Mouse (Mus musculus) left cerebral cortex, postnatal 25 days (tissue): Measurements from ENCODE around the gene Zfp51. TPM values are rescaled to one million over a fixed set of nuclear protein-coding genes. Genes with fewer than 3 reads are reported as not detected.
"Not testable (repeated sequence)": the region's sequence is repeated elsewhere in the genome, so short reads cannot be mapped to it uniquely, and the experiment has no call there.

ENCODE experiments used
- DNase-seq, 2 experiments: peaks; one replicate each; pipeline ENCODE4 v3.0.0; 2022; ENCODE audit warnings: low spot score in 2 of 2, mixed read lengths in 1 of 2
- intact Hi-C: fragments of 180-260 bp; cut with DNase I; formaldehyde crosslinking; loops from one replicate; pipeline ENCODE4 v1.15.1; 2025
- total RNA-seq, 2 experiments: library from RNA; stranded (reverse); gene quantifications; 2 replicates each; pipeline ENCODE4 v1.2.3; 2021

Gene Zfp51
- total RNA-seq, result 1 to 10 TPM; 4.0 to 4.6 TPM

DNA sequence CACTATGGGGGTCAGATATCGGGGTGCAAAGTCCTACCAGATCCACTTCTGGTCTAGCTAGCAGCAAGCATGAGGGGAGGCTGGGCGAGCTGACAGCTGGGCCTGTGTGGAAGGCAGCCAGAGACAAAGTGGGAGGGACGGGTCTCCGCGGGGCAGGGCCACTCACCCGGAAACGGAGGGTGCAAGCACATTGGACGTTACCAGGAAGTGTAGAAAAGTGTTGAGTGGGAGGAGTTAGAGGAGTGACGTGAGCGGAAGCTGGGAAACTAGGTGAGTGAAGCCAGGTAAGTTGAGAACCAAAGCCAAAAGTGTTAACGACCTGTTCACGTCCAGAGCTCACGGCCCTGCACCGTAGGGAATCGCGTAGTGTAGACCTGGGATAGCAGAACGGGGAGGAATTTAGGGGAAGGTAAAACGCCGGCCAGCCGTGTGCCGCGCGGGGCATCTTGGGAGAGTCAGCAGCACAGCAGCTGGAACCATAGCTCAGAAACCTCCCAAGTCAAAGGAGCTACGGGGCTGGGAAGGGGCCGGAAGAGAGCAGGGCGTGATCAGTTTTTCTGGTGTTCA is at the start of gene Zfp51:
TSS of gene Zfp51 (plus strand) at position 237 of the 567 bp plus-strand sequence.
- intact Hi-C loops, result loop anchor here (1.0 to 5.0 kb wide), 4 partner anchors 37 to 503 kb away; partner anchors contain the start of genes Ppp2r1a and Zfp53
- peak; percentile 83 to 90 for DNase-seq

DNA sequence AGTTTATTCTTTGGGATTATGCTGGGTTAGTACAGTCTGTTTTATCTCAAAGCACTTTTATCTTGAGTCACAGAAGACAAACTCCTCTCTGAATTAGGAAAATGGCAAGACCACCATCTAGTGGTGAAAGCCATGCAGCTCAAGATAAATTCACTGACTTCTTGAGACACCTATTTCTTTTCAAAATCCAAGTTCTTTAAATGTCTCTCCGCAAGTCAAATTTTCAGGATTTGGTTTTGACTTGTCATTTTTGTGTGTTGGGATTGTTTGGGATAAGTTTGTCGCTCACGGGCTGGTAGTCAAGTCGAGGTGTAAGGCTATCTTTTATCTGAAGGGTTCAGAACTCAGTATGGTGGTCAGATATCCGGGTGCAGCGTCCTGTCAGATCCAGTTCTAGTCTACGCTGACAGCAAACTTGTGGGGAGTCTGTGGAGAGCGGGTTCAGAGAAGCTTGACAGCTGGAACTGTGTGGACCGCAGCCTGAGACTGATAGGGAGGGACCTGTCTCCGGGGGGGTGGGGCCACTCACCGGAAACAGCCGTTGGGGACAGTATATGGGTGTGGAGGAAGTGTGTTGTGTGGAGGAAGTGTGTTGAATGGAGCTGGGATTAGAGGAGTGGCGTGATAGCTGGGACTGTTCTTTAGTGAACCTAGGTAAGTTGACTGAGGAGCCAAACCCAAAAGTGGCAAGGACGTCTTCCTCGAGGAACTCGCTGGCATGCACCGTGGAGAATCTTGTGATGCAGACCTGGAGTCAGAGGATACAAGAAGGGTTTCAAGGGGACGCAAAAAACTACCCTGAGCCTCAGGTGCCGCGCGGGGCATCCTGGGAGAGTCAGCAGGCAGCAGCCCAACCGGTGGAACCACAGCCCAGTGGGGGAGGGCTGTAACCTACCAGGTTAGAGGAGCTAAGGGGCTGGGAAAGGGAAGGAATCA is 27.2 kb upstream of the Zfp51 start, which contains the start of gene Zfp54:
TSS of gene Zfp54 (plus strand) at position 564 of the 936 bp plus-strand sequence.
- peak; percentile 49 to 72 for DNase-seq
- intact Hi-C loops, result loop anchor here (1.0 kb wide), 2 partner anchors 151 to 192 kb away; no protein-coding TSS in a partner anchor

- intact Hi-C loops, result not testable (repeated sequence)
Observed at GRCm38 (mm10) chr17:21438806-21439400, 11.3 kb upstream of the Zfp51 start.

GRCm38 (mm10) chr17:21449669-21450068 is 505 bp upstream of the Zfp51 start:
- peak; percentile 70 to 89 for DNase-seq
- intact Hi-C loops, result loop anchor here (1.0 to 5.0 kb wide), 4 partner anchors 38 to 502 kb away; partner anchors contain the start of genes Ppp2r1a and Zfp53

More at GRCm38 (mm10) chr17:21438806-21439400, 11.3 kb upstream of the Zfp51 start:
- not testable (repeated sequence) for DNase-seq

GRCm38 (mm10) chr17:21463550-21463949 is 13.4 kb downstream of the Zfp51 start:
- DNase-seq, result no peak
- intact Hi-C loops, result no loop called here

DNA sequence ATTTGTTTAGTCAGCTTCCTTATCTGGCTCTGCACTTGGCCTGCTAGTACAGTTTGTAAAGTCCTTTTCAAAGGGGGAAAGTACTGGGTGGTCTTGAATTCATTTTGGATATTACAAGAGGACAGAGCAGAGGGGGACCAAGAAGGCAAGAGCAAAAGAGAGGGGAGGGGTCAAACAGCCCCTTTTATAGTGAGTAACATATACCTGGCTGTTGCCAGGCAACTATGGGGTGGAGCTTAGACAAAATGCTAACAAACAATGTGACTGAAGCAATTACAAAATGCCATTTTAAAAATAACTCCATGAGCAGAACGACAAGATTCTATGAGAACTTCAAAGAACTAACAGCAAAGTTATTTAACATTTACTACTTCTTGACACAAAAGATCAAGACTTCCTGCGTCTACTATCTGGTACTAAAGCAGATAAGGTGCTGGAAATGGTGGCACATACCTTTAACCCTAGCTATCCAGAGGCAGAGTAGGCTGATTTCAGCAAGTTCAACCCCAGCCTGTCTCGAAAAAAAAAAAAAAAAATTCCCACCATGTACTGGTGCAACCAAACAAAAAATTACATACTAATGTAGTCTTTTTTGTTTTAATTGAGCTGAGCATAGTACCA is 22.0 kb downstream of the Zfp51 start:
- intact Hi-C loops, result no loop called here
- DNase-seq, result no peak

DNA sequence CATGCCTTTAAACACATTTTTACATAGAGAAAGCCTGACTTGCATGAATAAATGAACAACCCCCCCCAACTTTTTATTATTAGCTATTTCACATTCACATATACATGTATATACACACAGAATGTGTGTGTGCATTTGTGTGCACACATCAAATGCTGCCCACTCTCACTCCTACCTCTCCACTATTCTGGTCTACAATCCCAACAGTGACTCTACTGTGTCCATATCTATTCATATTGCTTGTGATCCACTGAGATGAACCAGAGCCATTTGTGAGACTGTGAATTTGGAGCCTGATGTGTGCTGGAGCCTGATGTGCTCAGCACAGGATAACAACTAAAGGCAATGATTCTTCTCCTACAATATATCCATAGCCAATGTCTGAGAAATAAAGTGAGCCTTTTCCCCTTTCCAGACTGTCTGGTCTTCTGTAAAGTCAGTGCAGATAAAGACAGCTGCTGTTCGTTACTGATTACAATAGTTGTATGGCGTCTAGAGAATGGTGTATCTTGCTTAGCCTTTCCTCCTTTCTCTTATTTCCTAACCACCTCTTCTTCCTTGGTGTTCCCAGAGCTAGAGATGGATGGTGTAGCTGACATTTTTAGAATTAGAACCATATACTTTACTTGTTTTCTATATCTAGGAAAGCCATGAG is 22.6 kb downstream of the Zfp51 start:
- DNase-seq, result no peak
- intact Hi-C loops, result no loop called here

- no peak for DNase-seq
- intact Hi-C loops, result no loop called here
Observed at GRCm38 (mm10) chr17:21473362-21474190, 23.4 kb downstream of the Zfp51 start.

DNA sequence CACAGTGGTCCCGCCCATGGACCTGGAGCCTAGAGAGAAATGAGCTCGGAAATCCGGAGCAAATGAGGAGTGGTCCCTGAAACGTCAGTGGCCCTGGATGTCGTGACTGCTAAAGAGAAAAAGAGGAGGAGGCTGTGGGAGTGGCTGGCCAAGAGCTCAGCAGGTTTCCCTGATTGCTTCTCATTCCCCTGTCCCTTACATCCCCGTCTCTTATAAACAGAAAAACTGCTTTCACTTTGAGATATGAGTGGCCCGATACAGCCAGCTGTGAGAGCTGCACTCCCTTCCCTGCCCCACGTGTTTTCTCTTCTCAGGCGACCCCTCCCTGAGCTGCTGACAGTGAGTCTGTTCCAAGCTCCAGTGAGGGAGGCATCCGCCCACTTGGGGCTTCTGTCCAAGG is 24.6 kb downstream of the Zfp51 start:
- intact Hi-C loops, DNase-seq: not testable (repeated sequence)

DNA sequence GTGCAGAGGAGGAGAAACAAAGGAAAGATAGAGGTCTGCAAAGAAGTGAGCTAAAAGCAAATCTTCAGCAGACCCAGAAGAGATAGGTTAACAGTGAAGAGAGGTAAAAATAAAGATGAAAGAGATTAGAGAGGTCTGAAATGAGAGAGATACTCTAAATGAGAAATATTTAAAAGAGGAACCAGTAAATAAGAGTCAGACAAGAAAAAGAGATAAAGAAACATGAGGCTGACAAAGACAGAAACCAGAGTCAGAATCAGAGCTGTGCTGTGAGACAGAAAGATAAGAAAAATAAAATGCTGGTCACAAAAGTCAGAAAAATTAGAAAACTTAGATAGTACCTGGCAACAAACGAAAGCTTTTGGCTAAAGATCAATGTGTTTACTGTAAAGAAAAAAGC is 25.1 kb downstream of the Zfp51 start:
- intact Hi-C loops, DNase-seq: not testable (repeated sequence)

GRCm38 (mm10) chr17:21476351-21476750 is 26.2 kb downstream of the Zfp51 start:
- DNase-seq, intact Hi-C loops: not testable (repeated sequence)

DNA sequence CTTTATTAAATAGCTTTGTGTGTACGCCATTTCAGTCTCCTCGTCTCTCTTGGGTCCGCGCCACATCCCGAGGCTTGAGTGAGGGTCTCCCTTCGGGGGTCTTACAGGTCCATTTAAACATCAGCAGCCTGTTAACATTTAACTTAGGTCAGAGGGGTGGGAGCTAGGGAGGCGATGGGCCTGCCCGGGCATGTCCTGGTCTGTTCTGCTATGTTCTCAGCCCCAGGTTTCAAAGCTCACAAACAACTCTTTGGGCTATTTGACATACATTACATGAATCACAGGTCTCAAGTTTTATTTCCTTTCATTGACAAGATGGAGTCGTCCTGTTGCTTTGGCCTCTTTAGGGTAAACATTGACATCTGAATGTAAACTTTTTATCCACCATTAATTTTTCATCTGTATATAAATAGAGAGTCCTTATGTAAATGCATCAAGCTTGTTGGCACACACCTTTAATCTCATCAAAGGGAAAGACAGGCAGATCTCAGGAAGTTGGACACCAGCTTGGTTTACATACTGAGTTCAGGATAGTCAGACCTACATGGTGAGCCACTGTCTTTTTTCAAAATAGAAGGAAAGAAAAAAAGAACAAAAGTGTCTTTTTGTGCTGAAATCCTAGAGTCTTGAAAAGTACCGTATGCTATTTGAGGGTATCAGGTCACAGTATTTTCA is 28.1 kb downstream of the Zfp51 start:
- DNase-seq, intact Hi-C loops: not testable (repeated sequence)

- intact Hi-C loops, result loop anchor here (2.0 to 5.0 kb wide), 2 partner anchors 18 to 37 kb away; partner anchors contain the start of gene Zfp51
- peak; percentile 80 to 90 for DNase-seq
Observed at GRCm38 (mm10) chr17:21488760-21489499, 38.8 kb downstream of the Zfp51 start, which contains the start of gene Zfp53. TSS of gene Zfp53 (plus strand) at chr17:21488998.

DNA sequence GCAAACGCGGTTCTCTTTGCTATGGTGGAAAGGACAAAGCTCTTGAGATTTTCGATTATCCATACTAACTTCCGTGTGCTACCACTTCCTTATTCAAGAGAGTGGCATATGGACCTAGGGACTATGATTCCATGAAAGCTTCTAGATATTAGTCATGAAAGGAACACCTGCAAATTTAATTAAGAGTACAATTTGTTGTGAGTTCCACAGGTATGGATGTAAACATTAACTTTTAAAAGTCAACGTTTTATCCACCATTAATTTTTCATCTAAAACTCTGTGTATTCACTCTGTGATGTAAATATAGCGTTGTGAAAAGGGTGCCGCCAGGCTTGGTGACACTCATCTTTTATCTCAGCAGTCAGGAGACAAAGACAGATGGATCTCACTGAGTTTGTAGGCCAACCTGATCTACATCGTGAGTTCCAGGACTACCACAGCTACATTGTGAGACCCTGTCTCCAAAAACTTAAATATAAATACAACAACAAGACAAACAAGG is 39.4 kb downstream of the Zfp51 start:
- no peak for DNase-seq
- intact Hi-C loops, result loop anchor here (2.0 to 5.0 kb wide), 2 partner anchors 17 to 37 kb away; partner anchors contain the start of gene Zfp51

- DNase-seq, result no peak
- intact Hi-C loops, result no loop called here
Observed at GRCm38 (mm10) chr17:21501365-21501764, 51.2 kb downstream of the Zfp51 start.

GRCm38 (mm10) chr17:21504524-21504923 is 54.4 kb downstream of the Zfp51 start:
- intact Hi-C loops, result no loop called here
- no peak for DNase-seq
